Mouse (Mus musculus): Measurements from ENCODE around the gene Ppp2r5a. TPM values are rescaled to one million over a fixed set of nuclear protein-coding genes. Genes with fewer than 3 reads are reported as not detected.
"Not testable (repeated sequence)": the region's sequence is repeated elsewhere in the genome, so short reads cannot be mapped to it uniquely, and the experiment has no call there.

Gene Ppp2r5a
- polyA plus RNA-seq, 1 experiment from 2014 or later, result 22.6 TPM

- Histone ChIP-seq H3K9me3 (ENCODE audit: control insufficient read depth, low read length) (no peaks in the 10 kb centered on the region), H3K27me3 (ENCODE audit: control insufficient read depth, insufficient read depth, low read length) (no peaks in the 10 kb centered on the region), H3K36me3 (ENCODE audit: control insufficient read depth, insufficient read depth, low read length) (no peaks in the 10 kb centered on the region), H3K9ac (ENCODE audit: low read length) (no peak overlapping the region), H3K4me3 (ENCODE audit: low read depth, low read length) (no peak overlapping the region), H3K4me2 (ENCODE audit: low read depth) (no peak overlapping the region), H3K4me1 (ENCODE audit: control insufficient read depth, insufficient read depth, low read length) (no peaks in the 10 kb centered on the region), H3K27ac (ENCODE audit: low read depth, low read length) (no peak overlapping the region)
- no peak for DNase-seq (ENCODE audit: low spot score)
- WGBS, result 58% methylated on average over 4 of the region's 4 CpGs
- no peak for ATAC-seq (ENCODE audit: insufficient read depth, low FRiP score, low TSS enrichment)
Observed at GRCm38 (mm10) chr1:191438546-191438945, 35.5 kb upstream of the Ppp2r5a start.

- H3K27me3 ChIP-seq (ENCODE audit: control insufficient read depth, insufficient read depth, low read length), result no peaks in the 10 kb centered on the region
- no peaks in the 10 kb centered on the region for H3K4me1 ChIP-seq (ENCODE audit: control insufficient read depth, insufficient read depth, low read length)
- no peak overlapping the region for H3K4me2 ChIP-seq (ENCODE audit: low read depth)
- no peaks in the 10 kb centered on the region for H3K9me3 ChIP-seq (ENCODE audit: control insufficient read depth, low read length)
- no peak overlapping the region for H3K27ac ChIP-seq (ENCODE audit: low read depth, low read length)
- DNase-seq (ENCODE audit: low spot score) (no peak), ATAC-seq (ENCODE audit: insufficient read depth, low FRiP score, low TSS enrichment) (no peak)
- no peaks in the 10 kb centered on the region for H3K36me3 ChIP-seq (ENCODE audit: control insufficient read depth, insufficient read depth, low read length)
- H3K9ac ChIP-seq (ENCODE audit: low read length), result no peak overlapping the region
- 53% methylated on average over 3 of the region's 3 CpGs for WGBS
- H3K4me3 ChIP-seq (ENCODE audit: low read depth, low read length), result no peak overlapping the region
Observed at GRCm38 (mm10) chr1:191436647-191437046, 33.6 kb upstream of the Ppp2r5a start.

GRCm38 (mm10) chr1:191435359-191435758, 32.3 kb upstream of the Ppp2r5a start:
- Histone ChIP-seq H3K27ac (ENCODE audit: low read depth, low read length) (no peak overlapping the region), H3K4me3 (ENCODE audit: low read depth, low read length) (no peak overlapping the region), H3K9ac (ENCODE audit: low read length) (no peak overlapping the region), H3K36me3 (ENCODE audit: control insufficient read depth, insufficient read depth, low read length) (no peaks in the 10 kb centered on the region), H3K4me2 (ENCODE audit: low read depth) (no peak overlapping the region), H3K4me1 (ENCODE audit: control insufficient read depth, insufficient read depth, low read length) (no peaks in the 10 kb centered on the region), H3K27me3 (ENCODE audit: control insufficient read depth, insufficient read depth, low read length) (no peaks in the 10 kb centered on the region), H3K9me3 (ENCODE audit: control insufficient read depth, low read length) (no peaks in the 10 kb centered on the region)
- WGBS, result 30% methylated on average over 1 of the region's 1 CpGs
- ATAC-seq (ENCODE audit: insufficient read depth, low FRiP score, low TSS enrichment) (no peak), DNase-seq (ENCODE audit: low spot score) (no peak)

- H3K4me3 ChIP-seq (ENCODE audit: low read depth, low read length), result no peak overlapping the region
- H3K27me3 ChIP-seq (ENCODE audit: control insufficient read depth, insufficient read depth, low read length), result no peaks in the 10 kb centered on the region
- no peak for ATAC-seq (ENCODE audit: insufficient read depth, low FRiP score, low TSS enrichment)
- H3K9me3 ChIP-seq (ENCODE audit: control insufficient read depth, low read length), result no peaks in the 10 kb centered on the region
- no peak overlapping the region for H3K9ac ChIP-seq (ENCODE audit: low read length)
- no peaks in the 10 kb centered on the region for H3K4me1 ChIP-seq (ENCODE audit: control insufficient read depth, insufficient read depth, low read length)
- WGBS, result 37% methylated on average over 7 of the region's 7 CpGs
- no peak overlapping the region for H3K27ac ChIP-seq (ENCODE audit: low read depth, low read length)
- H3K36me3 ChIP-seq (ENCODE audit: control insufficient read depth, insufficient read depth, low read length), result no peaks in the 10 kb centered on the region
- no peak overlapping the region for H3K4me2 ChIP-seq (ENCODE audit: low read depth)
- no peak for DNase-seq (ENCODE audit: low spot score)
Observed at GRCm38 (mm10) chr1:191432531-191432930, 29.5 kb upstream of the Ppp2r5a start.

GRCm38 (mm10) chr1:191432023-191432422, 29.0 kb upstream of the Ppp2r5a start:
- 79% methylated on average over 15 of the region's 15 CpGs for whole genome bisulfite sequencing
- H3K4me1 ChIP-seq (ENCODE audit: control insufficient read depth, insufficient read depth, low read length), result no peaks in the 10 kb centered on the region
- DNase-seq (ENCODE audit: low spot score) (no peak), ATAC-seq (ENCODE audit: insufficient read depth, low FRiP score, low TSS enrichment) (no peak)
- no peak overlapping the region for H3K4me2 ChIP-seq (ENCODE audit: low read depth)
- H3K9me3 ChIP-seq (ENCODE audit: control insufficient read depth, low read length), result no peaks in the 10 kb centered on the region
- H3K36me3 ChIP-seq (ENCODE audit: control insufficient read depth, insufficient read depth, low read length), result no peaks in the 10 kb centered on the region
- no peak overlapping the region for H3K9ac ChIP-seq (ENCODE audit: low read length)
- H3K4me3 ChIP-seq (ENCODE audit: low read depth, low read length), result no peak overlapping the region
- no peak overlapping the region for H3K27ac ChIP-seq (ENCODE audit: low read depth, low read length)
- H3K27me3 ChIP-seq (ENCODE audit: control insufficient read depth, insufficient read depth, low read length), result no peaks in the 10 kb centered on the region

GRCm38 (mm10) chr1:191430121-191430520, 27.0 kb upstream of the Ppp2r5a start:
- DNase-seq (ENCODE audit: low spot score), result no peak
- H3K4me1 ChIP-seq (ENCODE audit: control insufficient read depth, insufficient read depth, low read length), result no peaks in the 10 kb centered on the region
- no peaks in the 10 kb centered on the region for H3K9me3 ChIP-seq (ENCODE audit: control insufficient read depth, low read length)
- no peak overlapping the region for H3K4me2 ChIP-seq (ENCODE audit: low read depth)
- H3K36me3 ChIP-seq (ENCODE audit: control insufficient read depth, insufficient read depth, low read length), result no peaks in the 10 kb centered on the region
- 70% methylated on average over 7 of the region's 7 CpGs for WGBS
- H3K4me3 ChIP-seq (ENCODE audit: low read depth, low read length), result no peak overlapping the region
- ATAC-seq (ENCODE audit: insufficient read depth, low FRiP score, low TSS enrichment), result no peak
- H3K27me3 ChIP-seq (ENCODE audit: control insufficient read depth, insufficient read depth, low read length), result no peaks in the 10 kb centered on the region
- H3K27ac ChIP-seq (ENCODE audit: low read depth, low read length), result no peak overlapping the region
- H3K9ac ChIP-seq (ENCODE audit: low read length), result no peak overlapping the region

- no peaks in the 10 kb centered on the region for H3K36me3 ChIP-seq (ENCODE audit: control insufficient read depth, insufficient read depth, low read length)
- H3K4me2 ChIP-seq (ENCODE audit: low read depth), result no peak overlapping the region
- H3K27me3 ChIP-seq (ENCODE audit: control insufficient read depth, insufficient read depth, low read length), result no peaks in the 10 kb centered on the region
- H3K9me3 ChIP-seq (ENCODE audit: control insufficient read depth, low read length), result no peaks in the 10 kb centered on the region
- no peaks in the 10 kb centered on the region for H3K4me1 ChIP-seq (ENCODE audit: control insufficient read depth, insufficient read depth, low read length)
- DNase-seq (ENCODE audit: low spot score) (no peak), ATAC-seq (ENCODE audit: insufficient read depth, low FRiP score, low TSS enrichment) (no peak)
- no peak overlapping the region for H3K9ac ChIP-seq (ENCODE audit: low read length)
- 82% methylated on average over 7 of the region's 7 CpGs for WGBS
- H3K27ac ChIP-seq (ENCODE audit: low read depth, low read length), result no peak overlapping the region
- no peak overlapping the region for H3K4me3 ChIP-seq (ENCODE audit: low read depth, low read length)
Observed at GRCm38 (mm10) chr1:191425884-191426283, 22.8 kb upstream of the Ppp2r5a start.

GRCm38 (mm10) chr1:191423201-191423600, 20.1 kb upstream of the Ppp2r5a start:
- H3K9me3 ChIP-seq (ENCODE audit: control insufficient read depth, low read length), result no peaks in the 10 kb centered on the region
- ATAC-seq (ENCODE audit: insufficient read depth, low FRiP score, low TSS enrichment), result no peak
- WGBS, result 77% methylated on average over 2 of the region's 2 CpGs

GRCm38 (mm10) chr1:191422714-191423113, 19.6 kb upstream of the Ppp2r5a start:
- not testable (repeated sequence) for H3K9ac ChIP-seq (ENCODE audit: low read length); H3K27me3 ChIP-seq (ENCODE audit: control insufficient read depth, insufficient read depth, low read length); ATAC-seq (ENCODE audit: insufficient read depth, low FRiP score, low TSS enrichment); H3K4me1 ChIP-seq (ENCODE audit: control insufficient read depth, insufficient read depth, low read length); H3K27ac ChIP-seq (ENCODE audit: low read depth, low read length); DNase-seq (ENCODE audit: low spot score); H3K9me3 ChIP-seq (ENCODE audit: control insufficient read depth, low read length); H3K4me2 ChIP-seq (ENCODE audit: low read depth); H3K36me3 ChIP-seq (ENCODE audit: control insufficient read depth, insufficient read depth, low read length); H3K4me3 ChIP-seq (ENCODE audit: low read depth, low read length)
- WGBS, result 87% methylated on average over 3 of the region's 3 CpGs

More at GRCm38 (mm10) chr1:191423201-191423600, 20.1 kb upstream of the Ppp2r5a start:
- no peak overlapping the region for H3K4me2 ChIP-seq (ENCODE audit: low read depth)
- no peak overlapping the region for H3K4me3 ChIP-seq (ENCODE audit: low read depth, low read length)
- no peak overlapping the region for H3K27ac ChIP-seq (ENCODE audit: low read depth, low read length)
- DNase-seq (ENCODE audit: low spot score), result no peak
- H3K27me3 ChIP-seq (ENCODE audit: control insufficient read depth, insufficient read depth, low read length), result no peaks in the 10 kb centered on the region
- no peak overlapping the region for H3K9ac ChIP-seq (ENCODE audit: low read length)
- H3K4me1 ChIP-seq (ENCODE audit: control insufficient read depth, insufficient read depth, low read length), result no peaks in the 10 kb centered on the region
- H3K36me3 ChIP-seq (ENCODE audit: control insufficient read depth, insufficient read depth, low read length), result no peaks in the 10 kb centered on the region
